Mouse (Mus musculus) heart, embryonic 13.5 days (tissue): ENCODE data around the gene Ptprcap. TPM values are rescaled to one million over a fixed set of nuclear protein-coding genes. Genes with fewer than 3 reads are reported as not detected.

Source experiments
- ATAC-seq: fragments of 200-750 bp; cut with Nextera tagmentation; 2 replicates; pipeline ENCODE4 v1.8.0; 2017; ENCODE audit warnings: moderate TSS enrichment; ENCODE audit not compliant: insufficient number of reproducible peaks, low FRiP score, low TSS enrichment; ENCODE audit errors: extremely low read depth
- H3K27ac ChIP-seq: fragments of 300-500 bp; sonication (generic); replicated peaks from 2 replicates; pipeline ENCODE4 v1.5.1; 2015; ENCODE audit warnings: moderate library complexity, mild to moderate bottlenecking, inconsistent platforms
- H3K27me3 ChIP-seq: fragments of 300-500 bp; sonication (generic); replicated peaks from 2 replicates; pipeline ENCODE4 v1.6.1; 2015; ENCODE audit warnings: mild to moderate bottlenecking, inconsistent platforms
- H3K36me3 ChIP-seq: fragments of 300-500 bp; sonication (generic); 2 replicates; pipeline ENCODE4 v1.6.1; 2015; ENCODE audit warnings: mild to moderate bottlenecking, inconsistent platforms
- H3K4me1 ChIP-seq: fragments of 300-500 bp; sonication (generic); 2 replicates; pipeline ENCODE4 v1.6.1; 2015; ENCODE audit warnings: inconsistent platforms
- H3K4me2 ChIP-seq: fragments of 300-500 bp; sonication (generic); 2 replicates; pipeline ENCODE4 v1.6.1; 2015; ENCODE audit warnings: inconsistent platforms, mild to moderate bottlenecking, moderate library complexity
- H3K4me3 ChIP-seq: fragments of 300-500 bp; sonication (generic); 2 replicates; pipeline ENCODE4 v1.5.1; 2015; ENCODE audit warnings: moderate library complexity, mild to moderate bottlenecking, inconsistent platforms
- H3K9ac ChIP-seq: fragments of 300-500 bp; sonication (generic); 2 replicates; pipeline ENCODE4 v1.6.1; 2015; ENCODE audit warnings: inconsistent platforms, mild to moderate bottlenecking, moderate library complexity
- H3K9me3 ChIP-seq: fragments of 300-500 bp; sonication (generic); 2 replicates; pipeline ENCODE4 v1.6.1; 2016; ENCODE audit warnings: inconsistent platforms
- WGBS: fragments of 180-500 bp; shearing (Covaris S2); methylation state at CpG from one replicate; pipeline ENCODE4 v1.1.7; 2015; ENCODE audit warnings: mixed read lengths; 5-methylcytosine and 5-hydroxymethylcytosine counted together
- polyA plus RNA-seq: library from polyadenylated mRNA; unstranded; fragments of >200 nt; fragmentation: Nextera tagmentation; extraction: Ambion mirVana; gene quantifications from 2 replicates; pipeline ENCODE4 v1.2.1, GENCODE M21; 2015

The Ptprcap gene
- polyA plus RNA-seq, 1 experiment from 2014 or later: 1.4 TPM

GRCm38 (mm10) chr19:4203148-4203547, 49.7 kb downstream of the Ptprcap start:
- Histone ChIP-seq H3K36me3 (peaks cover 23% of the 10 kb centered on the region), H3K4me2 (no peak overlapping the region), H3K4me1 (peaks cover 22% of the 10 kb centered on the region), H3K9ac (peak overlapping the region; percentile 93; the same call in 1 of the 2 replicates), H3K9me3 (no peaks in the 10 kb centered on the region), H3K4me3 (no peak overlapping the region), H3K27ac (no peak overlapping the region), H3K27me3 (peaks cover 31% of the 10 kb centered on the region)
- no peak for ATAC-seq
- WGBS: 67% methylated on average over 3 of the region's 3 CpGs

- peak overlapping the region; percentile 26; the same call in 1 of the 2 replicates for H3K27ac ChIP-seq
- WGBS: 60% methylated on average over 13 of the region's 13 CpGs
- peaks cover 22% of the 10 kb centered on the region for H3K4me1 ChIP-seq
- H3K9me3 ChIP-seq: no peaks in the 10 kb centered on the region
- H3K4me2 ChIP-seq: no peak overlapping the region
- H3K36me3 ChIP-seq: peaks cover 17% of the 10 kb centered on the region
- H3K27me3 ChIP-seq: peaks cover 31% of the 10 kb centered on the region
- peak overlapping the region; percentile 45; the same call in 1 of the 2 replicates for H3K9ac ChIP-seq
- no peak overlapping the region for H3K4me3 ChIP-seq
- ATAC-seq: no peak
Observed at GRCm38 (mm10) chr19:4203604-4204326, 50.4 kb downstream of the Ptprcap start.

- no peak for ATAC-seq
- Histone ChIP-seq H3K4me2 (no peak overlapping the region), H3K4me3 (no peak overlapping the region), H3K9me3 (no peaks in the 10 kb centered on the region), H3K9ac (no peak overlapping the region), H3K27me3 (peaks cover 32% of the 10 kb centered on the region), H3K36me3 (peaks cover 6% of the 10 kb centered on the region), H3K4me1 (peaks cover 21% of the 10 kb centered on the region), H3K27ac (no peak overlapping the region)
- WGBS: 59% methylated on average over 4 of the region's 4 CpGs
Observed at GRCm38 (mm10) chr19:4204889-4205288, 51.5 kb downstream of the Ptprcap start.

Other genes starting within 250 kb of the Ptprcap start
- 22.7 and 25.1 TPM in 2 replicates for gene Tcirg1, start 246.5 kb upstream of the Ptprcap start, polyA plus RNA-seq
- gene Ndufs8, start 240.8 kb upstream of the Ptprcap start, polyA plus RNA-seq: 361 and 400 TPM in 2 replicates
- 2.2 and 2.3 TPM in 2 replicates for gene Aldh3b1, start 223.8 kb upstream of the Ptprcap start, polyA plus RNA-seq
- 12.4 and 13.6 TPM in 2 replicates for gene Unc93b1, start 218.4 kb upstream of the Ptprcap start, polyA plus RNA-seq
- not detected in 2 replicates for gene Aldh3b3, start 195.0 kb upstream of the Ptprcap start, polyA plus RNA-seq
- 0.06 TPM in 1 of 2 replicates, not detected in the other for gene Aldh3b2, start 181.3 kb upstream of the Ptprcap start, polyA plus RNA-seq
- gene Acy3, start 167.0 kb upstream of the Ptprcap start, polyA plus RNA-seq: 10.4 and 10.8 TPM in 2 replicates
- not detected in 2 replicates for gene Tbx10, start 160.9 kb upstream of the Ptprcap start, polyA plus RNA-seq
- 51.7 and 60.0 TPM in 2 replicates for gene Nudt8, start 153.0 kb upstream of the Ptprcap start, polyA plus RNA-seq
- 4.1 and 5.4 TPM in 2 replicates for gene Gm49405, start 153.0 kb upstream of the Ptprcap start, polyA plus RNA-seq
- 80.5 and 99.3 TPM in 2 replicates for gene Doc2g, start 150.3 kb upstream of the Ptprcap start, polyA plus RNA-seq
- gene Ndufv1, start 140.8 kb upstream of the Ptprcap start, polyA plus RNA-seq: 407 and 462 TPM in 2 replicates
- gene Gstp1, start 115.6 kb upstream of the Ptprcap start, polyA plus RNA-seq: 380 and 421 TPM in 2 replicates
- 5.1 and 5.9 TPM in 2 replicates for gene Gstp2, start 107.6 kb upstream of the Ptprcap start, polyA plus RNA-seq
- gene Gstp3, start 94.0 kb upstream of the Ptprcap start, polyA plus RNA-seq: 0.29 and 0.61 TPM in 2 replicates
- not detected in 2 replicates for gene Cabp2, start 72.0 kb upstream of the Ptprcap start, polyA plus RNA-seq
- 64.5 and 64.9 TPM in 2 replicates for gene Cdk2ap2, start 56.4 kb upstream of the Ptprcap start, polyA plus RNA-seq
- gene Pitpnm1, start 53.6 kb upstream of the Ptprcap start, polyA plus RNA-seq: 18.2 and 21.8 TPM in 2 replicates
- 84.3 and 96.3 TPM in 2 replicates for gene Aip, start 27.7 kb upstream of the Ptprcap start, polyA plus RNA-seq
- gene Gpr152, start 13.8 kb upstream of the Ptprcap start, polyA plus RNA-seq: not detected in 2 replicates
- gene Cabp4, start 9.6 kb upstream of the Ptprcap start, polyA plus RNA-seq: not detected in 2 replicates
- 107 and 122 TPM in 2 replicates for gene Coro1b, start 5.0 kb upstream of the Ptprcap start, polyA plus RNA-seq
- gene Rps6kb2, start 9.8 kb downstream of the Ptprcap start, polyA plus RNA-seq: 46.0 and 47.1 TPM in 2 replicates
- gene Carns1, start 21.9 kb downstream of the Ptprcap start, polyA plus RNA-seq: 4.4 and 5.0 TPM in 2 replicates
- gene Tbc1d10c, start 37.7 kb downstream of the Ptprcap start, polyA plus RNA-seq: 2.0 and 2.7 TPM in 2 replicates
- 642 and 729 TPM in 2 replicates for gene Ppp1ca, start 38.5 kb downstream of the Ptprcap start, polyA plus RNA-seq
- 21.3 and 22.2 TPM in 2 replicates for gene Rad9a, start 48.1 kb downstream of the Ptprcap start, polyA plus RNA-seq
- 1.1 and 1.9 TPM in 2 replicates for gene Clcf1, start 60.6 kb downstream of the Ptprcap start, polyA plus RNA-seq
- gene AC109138.7, start 60.8 kb downstream of the Ptprcap start, polyA plus RNA-seq: not detected in 2 replicates
- gene Pold4, start 78.3 kb downstream of the Ptprcap start, polyA plus RNA-seq: 19.9 and 23.5 TPM in 2 replicates
- gene Ssh3, start 115.6 kb downstream of the Ptprcap start, polyA plus RNA-seq: 5.0 and 6.7 TPM in 2 replicates
- gene Ankrd13d, start 129.5 kb downstream of the Ptprcap start, polyA plus RNA-seq: 1.0 and 1.6 TPM in 2 replicates
- 9.4 and 12.9 TPM in 2 replicates for gene Grk2, start 152.6 kb downstream of the Ptprcap start, polyA plus RNA-seq
- 31.6 and 35.5 TPM in 2 replicates for gene Kdm2a, start 244.7 kb downstream of the Ptprcap start, polyA plus RNA-seq